Mouse (Mus musculus) central nervous system, embryonic 18 days (tissue): ENCODE measurements around the gene Serpina1a. TPM values are rescaled to one million over a fixed set of nuclear protein-coding genes. Genes with fewer than 3 reads are reported as not detected.

ENCODE experiments used
- polyA plus RNA-seq: library from polyadenylated mRNA; depleted of rRNA; stranded (reverse); fragments of >200 nt; gene quantifications from 2 replicates; pipeline ENCODE4 v1.2.3, GENCODE M21; 2012; rRNA removed

Gene Serpina1a
- 0.05 TPM in 1 of 2 replicates, not detected in the other for polyA plus RNA-seq

GRCm38 (mm10) chr12:103863101-103863974, at the start of gene Serpina1a:
Serpina1a (minus strand) TSS chr12:103863562.

GRCm38 (mm10) chr12:103904837-103905340, 41.5 kb upstream of the Serpina1a start, which contains the start of gene Serpina1c:
Serpina1c (minus strand) TSS chr12:103904887.

GRCm38 (mm10) chr12:103830273-103830672, 33.1 kb downstream of the Serpina1a start, which contains the start of gene Serpina1b:
Serpina1b (minus strand) TSS chr12:103830373.

Other genes with a start within 250 kb of the Serpina1a start
- gene Serpina10, start 232.1 kb downstream of the Serpina1a start, polyA plus RNA-seq = 0.03 TPM in 1 of 2 replicates, not detected in the other
- 0.03 and 0.04 TPM in 2 replicates for gene Serpina6, start 206.3 kb downstream of the Serpina1a start, polyA plus RNA-seq
- gene Serpina16, start 187.4 kb downstream of the Serpina1a start, polyA plus RNA-seq = not detected in 2 replicates
- gene Serpina1f, start 168.0 kb downstream of the Serpina1a start, polyA plus RNA-seq = not detected in 2 replicates
- 0.12 TPM in 1 of 2 replicates, not detected in the other for gene Serpina1d, start 90.0 kb downstream of the Serpina1a start, polyA plus RNA-seq
- gene Serpina1b, start 33.2 kb downstream of the Serpina1a start, polyA plus RNA-seq = 0.06 and 0.09 TPM in 2 replicates
- gene Serpina1c, start 41.3 kb upstream of the Serpina1a start, polyA plus RNA-seq = 0.09 TPM in 1 of 2 replicates, not detected in the other
- gene Serpina1e, start 95.4 kb upstream of the Serpina1a start, polyA plus RNA-seq = 0.13 and 0.21 TPM in 2 replicates
- 0.04 TPM in 1 of 2 replicates, not detected in the other for gene Serpina11, start 126.4 kb upstream of the Serpina1a start, polyA plus RNA-seq
- 0.04 and 0.09 TPM in 2 replicates for gene Serpina9, start 150.2 kb upstream of the Serpina1a start, polyA plus RNA-seq
- not detected in 2 replicates for gene Serpina12, start 180.9 kb upstream of the Serpina1a start, polyA plus RNA-seq
- gene Serpina5, start 237.6 kb upstream of the Serpina1a start, polyA plus RNA-seq = not detected in 2 replicates
- gene Serpina3a, start 249.2 kb upstream of the Serpina1a start, polyA plus RNA-seq = not detected in 2 replicates